Mouse (Mus musculus) forebrain, embryonic 14.5 days (tissue): Measurements from ENCODE around the gene Cdh20. TPM values are rescaled to one million over a fixed set of nuclear protein-coding genes. Genes with fewer than 3 reads are reported as not detected.

Experiments used
- ATAC-seq: fragments of 200-750 bp; cut with Nextera tagmentation; 2 replicates; pipeline ENCODE4 v1.8.0; 2017; ENCODE audit warnings: mild to moderate bottlenecking, moderate library complexity
- DNase-seq: peaks from one replicate; pipeline ENCODE4 v3.0.0-alpha.2; 2015; ENCODE audit warnings: low spot score
- H3K27ac ChIP-seq: fragments of 300-500 bp; sonication (generic); 2 replicates; pipeline ENCODE4 v1.5.1; 2014; ENCODE audit warnings: low read depth, mild to moderate bottlenecking, control low read depth, low read length, moderate library complexity
- H3K27me3 ChIP-seq: fragments of 300-500 bp; sonication (generic); replicated peaks from 2 replicates; pipeline ENCODE4 v1.6.1; 2014; ENCODE audit warnings: low read length, control low read depth, mixed read lengths; ENCODE audit not compliant: control insufficient read depth, insufficient read depth
- H3K36me3 ChIP-seq: fragments of 300-500 bp; sonication (generic); 2 replicates; pipeline ENCODE4 v1.6.1; 2014; ENCODE audit warnings: low read length, control low read depth; ENCODE audit not compliant: control insufficient read depth, insufficient read depth
- H3K4me1 ChIP-seq: fragments of 300-500 bp; sonication (generic); 2 replicates; pipeline ENCODE4 v1.6.1; 2014; ENCODE audit warnings: antibody characterized with exemption, low read length, control low read depth; ENCODE audit not compliant: control insufficient read depth, insufficient read depth
- H3K4me2 ChIP-seq: fragments of 300-500 bp; sonication (generic); 2 replicates; pipeline ENCODE4 v1.6.1; 2014; ENCODE audit warnings: mild to moderate bottlenecking, control low read depth, low read length
- H3K4me3 ChIP-seq: fragments of 300-500 bp; sonication (generic); 2 replicates; pipeline ENCODE4 v1.5.1; 2014; ENCODE audit warnings: low read depth, low read length, control low read depth
- H3K9ac ChIP-seq: fragments of 300-500 bp; sonication (generic); 2 replicates; pipeline ENCODE4 v1.6.1; 2014; ENCODE audit warnings: mild to moderate bottlenecking, low read length, control low read depth, moderate library complexity
- H3K9me3 ChIP-seq: fragments of 300-500 bp; sonication (generic); replicated peaks from 2 replicates; pipeline ENCODE4 v1.6.1; 2016; ENCODE audit warnings: low read length, control low read depth, mixed read lengths; ENCODE audit not compliant: control insufficient read depth
- WGBS: fragments of 180-500 bp; shearing (Covaris S2); extraction: QIAGEN DNeasy Blood & Tissue Kit; methylation state at CpG from one replicate; pipeline ENCODE4 v1.1.7; 2014; 5-methylcytosine and 5-hydroxymethylcytosine counted together
- polyA plus RNA-seq: library from polyadenylated mRNA; unstranded; fragments of >200 nt; fragmentation: Nextera tagmentation; extraction: Ambion mirVana; gene quantifications from 2 replicates; pipeline ENCODE4 v1.2.1, GENCODE M21; 2014

Cdh20 gene
- polyA plus RNA-seq, 1 experiment from 2014 or later = 0.47 TPM

DNA sequence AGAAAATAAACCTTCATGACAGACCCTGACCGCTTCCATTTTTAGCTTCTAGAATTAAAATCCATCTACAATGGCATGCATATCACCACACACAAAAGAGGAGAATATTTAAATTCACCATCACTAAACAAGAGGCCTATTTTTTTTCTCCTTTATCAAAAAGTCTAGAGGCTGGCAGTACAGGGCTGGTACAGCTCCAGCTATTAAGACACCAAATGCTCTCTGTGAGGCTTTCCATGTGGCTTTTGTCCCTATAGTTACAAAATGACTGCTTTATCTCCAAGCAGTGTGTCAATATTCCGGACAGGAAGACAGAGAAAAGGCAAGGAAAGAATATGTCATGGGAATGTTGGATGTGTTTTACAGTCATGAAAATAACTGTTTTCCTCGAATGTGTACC, 27.8 kb downstream of the Cdh20 start:
- DNase-seq = no peak
- peaks cover 7% of the 10 kb centered on the region; the same call in 1 of the 2 replicates for H3K4me1 ChIP-seq
- ATAC-seq = no peak

DNA sequence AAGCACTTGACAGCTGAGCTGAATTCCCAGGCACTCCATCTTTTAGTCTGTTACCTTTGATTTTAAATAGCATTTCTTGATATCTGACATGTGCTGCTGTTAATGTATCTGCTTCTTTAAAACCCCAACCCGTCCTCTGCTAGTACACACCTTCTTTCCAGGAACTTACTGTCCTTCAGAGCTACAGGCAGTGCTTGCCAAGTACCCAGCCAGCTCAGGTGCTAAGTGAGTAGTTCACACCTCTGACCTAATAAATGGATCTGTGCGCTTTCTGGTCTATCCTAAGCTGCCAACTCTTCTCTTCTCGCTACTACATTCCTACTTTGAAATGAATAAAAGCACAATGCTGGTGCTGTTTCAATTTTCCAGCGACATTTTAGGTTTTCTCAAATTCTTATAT, 28.8 kb downstream of the Cdh20 start:
- H3K27me3 ChIP-seq = no peaks in the 10 kb centered on the region
- H3K9ac ChIP-seq = no peak overlapping the region
- peaks cover 7% of the 10 kb centered on the region; the same call in 1 of the 2 replicates for H3K4me1 ChIP-seq
- DNase-seq (no peak), ATAC-seq (no peak)
- no peak overlapping the region for H3K27ac ChIP-seq
- H3K4me2 ChIP-seq = no peak overlapping the region
- no peaks in the 10 kb centered on the region for H3K36me3 ChIP-seq
- no peaks in the 10 kb centered on the region for H3K9me3 ChIP-seq
- H3K4me3 ChIP-seq = no peak overlapping the region
- WGBS = 77% methylated on average over 4 of the region's 4 CpGs

More for the DNA sequence above, 27.8 kb downstream of the Cdh20 start:
- Histone ChIP-seq H3K36me3 (no peaks in the 10 kb centered on the region), H3K27ac (no peak overlapping the region), H3K4me3 (no peak overlapping the region), H3K9ac (no peak overlapping the region), H3K27me3 (no peaks in the 10 kb centered on the region), H3K4me2 (no peak overlapping the region), H3K9me3 (no peaks in the 10 kb centered on the region)
- 64% methylated on average over 3 of the region's 3 CpGs for WGBS

DNA sequence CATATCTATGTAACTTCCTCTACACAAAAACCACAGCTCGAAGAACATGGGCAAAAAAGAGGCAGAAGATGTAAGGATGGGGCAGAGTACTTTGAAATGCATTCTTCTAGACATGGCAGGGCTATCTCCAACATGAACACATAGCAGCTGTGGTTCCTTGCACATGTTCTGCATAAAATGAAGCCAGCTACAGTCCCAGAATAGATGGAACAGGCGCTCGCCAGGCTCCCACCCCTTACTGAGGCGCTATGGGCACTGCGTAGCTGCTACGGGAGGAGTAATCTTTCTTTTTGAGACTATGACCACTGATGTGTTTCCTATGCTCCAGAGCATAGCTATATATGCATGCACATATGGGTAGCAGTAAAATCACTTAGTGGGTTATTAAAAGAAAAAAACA, 36.4 kb downstream of the Cdh20 start:
- ATAC-seq (no peak), DNase-seq (no peak)
- H3K36me3 ChIP-seq = no peaks in the 10 kb centered on the region
- no peaks in the 10 kb centered on the region for H3K9me3 ChIP-seq
- H3K4me1 ChIP-seq = no peaks in the 10 kb centered on the region
- H3K4me2 ChIP-seq = no peak overlapping the region
- no peak overlapping the region for H3K27ac ChIP-seq
- no peak overlapping the region for H3K9ac ChIP-seq
- 95% methylated on average over 6 of the region's 6 CpGs for WGBS
- no peaks in the 10 kb centered on the region for H3K27me3 ChIP-seq
- H3K4me3 ChIP-seq = no peak overlapping the region

DNA sequence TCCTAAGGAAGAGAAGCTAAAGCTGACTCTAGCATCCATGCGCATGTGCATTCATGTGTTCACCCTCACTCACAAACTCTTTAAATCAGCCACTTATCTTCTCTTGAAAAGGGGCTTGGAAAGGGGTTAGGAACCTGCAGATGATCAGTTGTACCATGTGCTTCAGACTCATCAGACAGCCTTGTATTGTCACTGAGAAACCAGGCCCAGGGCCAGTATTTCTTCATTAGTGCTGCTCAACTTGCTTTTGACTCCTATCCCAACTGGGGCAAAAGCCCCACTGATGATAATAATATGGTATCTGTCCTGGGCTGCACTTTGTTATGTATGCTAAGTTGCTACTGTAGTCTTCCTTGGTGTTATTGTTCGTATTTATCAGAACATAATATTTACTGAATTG, 38.9 kb downstream of the Cdh20 start:
- no peaks in the 10 kb centered on the region for H3K4me1 ChIP-seq
- H3K27ac ChIP-seq = no peak overlapping the region
- H3K36me3 ChIP-seq = no peaks in the 10 kb centered on the region
- 87% methylated on average over 2 of the region's 2 CpGs for WGBS
- no peak overlapping the region for H3K9ac ChIP-seq
- ATAC-seq = no peak
- no peaks in the 10 kb centered on the region for H3K27me3 ChIP-seq
- H3K4me2 ChIP-seq = no peak overlapping the region
- DNase-seq = no peak
- no peaks in the 10 kb centered on the region for H3K9me3 ChIP-seq
- no peak overlapping the region for H3K4me3 ChIP-seq

DNA sequence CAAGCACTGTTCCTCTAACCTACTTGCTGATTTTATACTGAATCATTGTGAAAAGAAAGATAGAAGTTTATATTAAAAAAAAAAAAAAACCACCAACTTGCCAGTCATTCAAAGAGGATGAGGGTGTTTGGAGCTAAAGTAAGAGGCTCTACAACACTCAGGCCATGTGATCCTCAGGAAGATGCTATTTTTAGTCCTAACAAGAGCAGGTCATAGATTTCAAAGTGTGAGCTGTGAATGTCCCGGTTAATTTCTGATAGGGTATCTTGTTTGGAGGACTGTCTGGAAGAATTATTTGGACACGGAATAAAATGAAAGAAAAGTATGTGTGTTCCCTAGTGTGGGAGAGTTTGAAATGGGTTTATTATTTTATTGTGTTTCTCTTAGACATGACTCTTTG, 49.2 kb downstream of the Cdh20 start:
- Histone ChIP-seq H3K27me3 (no peaks in the 10 kb centered on the region), H3K4me2 (no peak overlapping the region), H3K4me3 (no peak overlapping the region), H3K4me1 (no peaks in the 10 kb centered on the region), H3K9ac (no peak overlapping the region), H3K27ac (no peak overlapping the region), H3K9me3 (no peaks in the 10 kb centered on the region), H3K36me3 (no peaks in the 10 kb centered on the region)
- DNase-seq = no peak
- no peak for ATAC-seq
- 93% methylated on average over 2 of the region's 2 CpGs for WGBS

DNA sequence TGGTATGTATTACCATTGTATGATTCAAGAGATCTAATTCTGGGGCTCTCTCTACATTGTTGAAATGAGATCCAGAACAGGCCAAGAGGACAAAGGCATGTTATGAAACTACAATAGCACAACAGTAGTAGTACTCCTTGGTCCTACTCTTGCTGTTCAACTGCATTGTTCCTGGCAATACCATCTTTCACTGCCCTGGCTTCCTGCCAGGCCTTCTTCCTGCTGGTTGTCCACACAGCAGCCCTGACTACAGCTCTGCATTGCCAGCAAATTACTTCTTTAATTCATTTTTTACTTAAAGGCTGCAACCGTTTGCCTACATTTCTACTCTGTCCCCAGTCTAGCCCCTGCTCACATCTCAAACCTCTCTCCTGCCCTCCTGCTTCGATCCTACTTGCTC, 59.8 kb downstream of the Cdh20 start:
- DNase-seq (no peak), ATAC-seq (no peak)
- 98% methylated on average over 2 of the region's 2 CpGs for WGBS
- H3K27me3 ChIP-seq = no peaks in the 10 kb centered on the region
- no peaks in the 10 kb centered on the region for H3K9me3 ChIP-seq
- no peaks in the 10 kb centered on the region for H3K36me3 ChIP-seq
- H3K4me3 ChIP-seq = no peak overlapping the region
- H3K27ac ChIP-seq = no peak overlapping the region
- H3K4me1 ChIP-seq = no peaks in the 10 kb centered on the region
- no peak overlapping the region for H3K9ac ChIP-seq
- H3K4me2 ChIP-seq = no peak overlapping the region

DNA sequence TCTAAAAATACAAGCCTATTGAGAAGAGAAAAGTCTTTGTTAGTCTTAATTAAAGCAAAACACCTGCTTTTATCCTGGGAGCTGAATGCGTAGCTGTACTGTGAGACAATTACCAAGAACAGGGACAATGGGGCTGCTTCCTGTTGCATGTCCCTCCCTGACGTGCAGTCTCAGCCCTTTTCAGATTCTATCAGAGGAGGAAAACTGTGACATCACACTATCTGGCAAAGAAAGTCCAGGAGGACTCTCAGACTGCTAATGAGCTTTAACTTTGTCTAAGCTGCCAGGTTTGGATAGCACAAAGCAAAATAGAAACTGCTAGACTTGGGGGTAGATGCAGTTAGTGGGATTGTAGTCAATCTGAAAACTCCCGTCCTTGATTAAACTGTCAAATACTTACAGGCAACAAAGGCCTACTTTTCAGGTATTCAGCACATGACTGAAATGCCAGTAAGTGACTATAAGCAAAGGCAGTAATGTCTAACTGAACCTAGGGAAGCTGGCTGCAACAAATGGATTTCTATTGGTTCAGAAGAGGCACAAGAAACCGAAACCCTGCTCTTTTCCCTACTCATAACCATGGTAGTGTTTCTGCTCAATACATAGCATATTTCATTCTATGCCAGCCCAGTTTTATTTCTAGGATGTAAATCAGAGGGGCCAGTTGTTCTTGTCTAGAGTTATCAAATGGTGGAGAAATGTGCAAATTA, 70.0 kb downstream of the Cdh20 start:
- DNase-seq (peak; percentile 74), ATAC-seq (peak; percentile 89)
- Histone ChIP-seq H3K9ac (no peak overlapping the region), H3K9me3 (no peaks in the 10 kb centered on the region), H3K4me1 (peaks cover 13% of the 10 kb centered on the region; the same call in 1 of the 2 replicates), H3K27ac (no peak overlapping the region), H3K4me3 (no peak overlapping the region), H3K36me3 (no peaks in the 10 kb centered on the region), H3K4me2 (no peak overlapping the region), H3K27me3 (no peaks in the 10 kb centered on the region)
- 15% methylated on average over 4 of the region's 4 CpGs for WGBS

DNA sequence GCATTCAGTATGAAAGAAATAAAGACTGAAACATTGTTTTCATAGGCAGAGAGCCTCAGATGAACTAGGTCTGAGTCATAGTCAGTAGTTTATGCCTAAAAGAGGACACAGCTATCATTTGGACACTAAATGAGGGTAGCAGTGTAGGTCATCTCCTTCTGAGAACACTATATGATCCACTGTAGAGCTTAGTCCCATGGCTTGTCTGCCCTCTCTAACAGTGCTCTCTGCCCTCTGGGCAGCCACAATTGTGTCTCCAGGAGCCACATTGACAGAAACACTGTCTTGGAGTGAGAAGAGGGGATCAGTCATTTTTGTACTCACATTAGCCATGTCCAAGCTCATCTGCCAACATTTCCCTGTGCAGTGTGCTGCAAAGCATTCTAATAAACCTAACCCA, 70.7 kb downstream of the Cdh20 start:
- DNase-seq (no peak), ATAC-seq (no peak)
- H3K4me3 ChIP-seq = no peak overlapping the region

DNA sequence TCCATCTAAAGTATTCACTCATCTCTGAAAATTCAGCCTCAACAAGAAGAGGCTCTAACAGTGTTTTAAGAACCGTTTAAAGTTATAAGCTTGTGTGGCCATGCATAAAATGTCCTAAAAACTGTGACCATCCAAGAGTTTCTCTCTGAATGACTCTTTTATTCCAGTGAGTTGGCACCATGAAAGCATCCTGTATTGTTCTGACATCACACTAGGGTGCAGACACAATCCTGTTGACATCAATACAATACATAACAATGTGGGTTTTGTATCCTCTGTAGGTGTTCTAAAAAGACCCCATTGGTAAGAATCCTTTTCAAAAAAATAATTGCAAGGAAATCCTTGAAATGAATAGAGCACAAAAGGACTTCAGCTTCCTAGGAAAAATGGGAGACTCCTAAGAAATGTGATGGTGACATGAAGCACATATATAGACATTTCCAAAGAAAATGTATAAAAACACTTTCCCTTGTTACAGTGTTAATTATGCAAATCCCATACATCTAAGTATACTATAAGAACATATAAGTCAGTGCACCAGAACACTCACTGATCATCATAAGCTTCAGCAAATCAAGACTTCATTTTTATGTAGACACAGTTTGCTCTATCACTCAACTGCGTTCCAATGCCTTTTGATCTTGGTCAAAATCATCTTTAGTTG, 80.1 kb downstream of the Cdh20 start:
- H3K4me2 ChIP-seq = no peak overlapping the region
- no peaks in the 10 kb centered on the region for H3K27me3 ChIP-seq
- 3% methylated on average over 2 of the region's 2 CpGs for WGBS
- H3K9me3 ChIP-seq = no peaks in the 10 kb centered on the region
- H3K4me3 ChIP-seq = no peak overlapping the region
- DNase-seq (no peak), ATAC-seq (no peak)
- peaks cover 3% of the 10 kb centered on the region; the same call in 1 of the 2 replicates for H3K4me1 ChIP-seq
- no peak overlapping the region for H3K9ac ChIP-seq
- no peaks in the 10 kb centered on the region for H3K36me3 ChIP-seq
- H3K27ac ChIP-seq = no peak overlapping the region

More for the DNA sequence above, 70.7 kb downstream of the Cdh20 start:
- Histone ChIP-seq H3K9me3 (no peaks in the 10 kb centered on the region), H3K36me3 (no peaks in the 10 kb centered on the region), H3K4me1 (peaks cover 13% of the 10 kb centered on the region; the same call in 1 of the 2 replicates), H3K27ac (no peak overlapping the region), H3K9ac (no peak overlapping the region), H3K27me3 (no peaks in the 10 kb centered on the region), H3K4me2 (no peak overlapping the region)
